Mouse (Mus musculus): Measurements from ENCODE around the gene Mrpl14. TPM values are rescaled to one million over a fixed set of nuclear protein-coding genes. Genes with fewer than 3 reads are reported as not detected.
A peak's percentile ranks its signal among the peaks of the same experiment; 100 is the strongest.

The Mrpl14 gene
- polyA plus RNA-seq, 1 experiment from 2014 or later = 137 TPM

DNA sequence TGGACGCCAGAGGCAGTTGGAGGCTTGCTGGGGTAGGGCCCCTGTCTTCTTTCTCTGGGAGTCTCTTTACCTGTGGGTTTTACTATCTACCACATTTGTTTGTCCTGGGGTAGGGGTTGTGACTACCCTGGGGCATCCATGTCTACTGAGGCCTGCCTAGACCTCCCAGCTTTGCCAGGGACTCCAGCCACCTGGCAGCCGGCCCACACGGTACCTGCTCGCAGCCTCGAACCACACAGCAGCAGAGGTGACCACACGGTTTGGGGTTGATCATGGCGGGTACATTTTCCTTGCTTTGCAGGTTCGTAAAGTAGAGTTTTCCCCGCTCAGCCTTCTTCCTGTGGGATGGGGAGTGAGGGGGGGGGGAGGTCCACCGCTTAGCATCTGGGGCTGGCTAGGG is 18.6 kb upstream of the Mrpl14 start:
- H3K27ac ChIP-seq = no peak overlapping the region
- no peak overlapping the region for H3K9ac ChIP-seq
- WGBS = 86% methylated on average over 10 of the region's 10 CpGs
- peaks cover 83% of the 10 kb centered on the region for H3K36me3 ChIP-seq
- no peaks in the 10 kb centered on the region for H3K27me3 ChIP-seq
- 0 out of 2 replicates have a peak, but pooled peaks cover 3% of the 10 kb centered on the region for H3K4me1 ChIP-seq
- no peak overlapping the region for H3K4me3 ChIP-seq
- no peak overlapping the region for H3K4me2 ChIP-seq (replicated peaks)
- no peak for ATAC-seq (ENCODE audit: insufficient number of reproducible peaks, insufficient read depth, low FRiP score, low TSS enrichment)
- no peaks in the 10 kb centered on the region for H3K9me3 ChIP-seq

GRCm38 (mm10) chr17:45667986-45668385 is 18.1 kb upstream of the Mrpl14 start:
- Histone ChIP-seq H3K4me1 (0 out of 2 replicates have a peak, but pooled peaks cover 3% of the 10 kb centered on the region), H3K36me3 (peaks cover 83% of the 10 kb centered on the region), H3K27ac (no peak overlapping the region), H3K9ac (no peak overlapping the region), H3K9me3 (no peaks in the 10 kb centered on the region), H3K4me3 (no peak overlapping the region), H3K4me2 (replicated peaks) (no peak overlapping the region), H3K27me3 (no peaks in the 10 kb centered on the region)
- no peak for ATAC-seq (ENCODE audit: insufficient number of reproducible peaks, insufficient read depth, low FRiP score, low TSS enrichment)
- WGBS = 86% methylated on average over 10 of the region's 10 CpGs

- no peak overlapping the region for H3K27ac ChIP-seq
- ATAC-seq (ENCODE audit: insufficient number of reproducible peaks, insufficient read depth, low FRiP score, low TSS enrichment) = no peak
- H3K9ac ChIP-seq = no peak overlapping the region
- H3K4me2 ChIP-seq (replicated peaks) = no peak overlapping the region
- H3K4me3 ChIP-seq = no peak overlapping the region
- H3K27me3 ChIP-seq = no peaks in the 10 kb centered on the region
- 93% methylated on average over 1 of the region's 1 CpGs for WGBS
- peaks cover 86% of the 10 kb centered on the region for H3K36me3 ChIP-seq
- H3K9me3 ChIP-seq = no peaks in the 10 kb centered on the region
- H3K4me1 ChIP-seq = no peaks in the 10 kb centered on the region
Observed at GRCm38 (mm10) chr17:45671821-45672220, 14.3 kb upstream of the Mrpl14 start.

GRCm38 (mm10) chr17:45672598-45672997 is 13.5 kb upstream of the Mrpl14 start:
- Histone ChIP-seq H3K27ac (no peak overlapping the region), H3K9ac (no peak overlapping the region), H3K27me3 (no peaks in the 10 kb centered on the region), H3K4me3 (no peak overlapping the region), H3K4me1 (no peaks in the 10 kb centered on the region), H3K9me3 (no peaks in the 10 kb centered on the region), H3K4me2 (replicated peaks) (no peak overlapping the region), H3K36me3 (peaks cover 83% of the 10 kb centered on the region)
- no peak for ATAC-seq (ENCODE audit: insufficient number of reproducible peaks, insufficient read depth, low FRiP score, low TSS enrichment)
- 93% methylated on average over 2 of the region's 2 CpGs for WGBS

DNA sequence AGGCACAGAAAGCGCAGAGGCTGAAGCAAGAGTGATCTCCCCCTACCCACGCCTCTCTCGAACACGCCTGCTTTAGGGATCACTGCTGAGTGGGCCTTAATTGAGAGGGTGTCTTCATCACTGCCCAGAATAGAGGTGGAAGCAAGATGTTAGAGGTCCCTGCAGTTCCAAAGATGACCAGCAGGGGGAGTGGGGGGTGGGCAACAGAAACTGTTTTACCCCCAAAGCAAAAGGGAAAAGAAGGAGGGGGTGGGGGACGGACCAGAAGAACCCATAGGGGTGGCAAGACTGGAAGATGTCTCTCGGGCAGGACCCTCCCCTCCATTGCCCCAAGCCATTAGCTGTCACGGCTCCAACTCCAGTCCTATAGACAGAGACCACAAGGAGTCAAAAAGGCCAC is 8.0 kb upstream of the Mrpl14 start:
- no peak for ATAC-seq (ENCODE audit: insufficient number of reproducible peaks, insufficient read depth, low FRiP score, low TSS enrichment)
- WGBS = 49% methylated on average over 7 of the region's 7 CpGs
- Histone ChIP-seq H3K27me3 (no peaks in the 10 kb centered on the region), H3K4me2 (replicated peaks) (no peak overlapping the region), H3K9ac (no peak overlapping the region), H3K4me3 (no peak overlapping the region), H3K27ac (no peak overlapping the region), H3K9me3 (no peaks in the 10 kb centered on the region), H3K4me1 (peaks cover 10% of the 10 kb centered on the region), H3K36me3 (peaks cover 45% of the 10 kb centered on the region)

- peak; percentile 16; the same call in 1 of the 2 replicates for ATAC-seq (ENCODE audit: insufficient number of reproducible peaks, insufficient read depth, low FRiP score, low TSS enrichment)
- H3K9me3 ChIP-seq = no peaks in the 10 kb centered on the region
- 0 out of 2 replicates have a peak overlapping the region, but pooled peaks have one; percentile 6 for H3K4me3 ChIP-seq
- no peaks in the 10 kb centered on the region for H3K27me3 ChIP-seq
- WGBS = 49% methylated on average over 8 of the region's 8 CpGs
- H3K4me1 ChIP-seq = peaks cover 21% of the 10 kb centered on the region
- peak overlapping the region; percentile 37 for H3K4me2 ChIP-seq (replicated peaks)
- 0 out of 2 replicates have a peak overlapping the region, but pooled peaks have one; percentile 19 for H3K9ac ChIP-seq
- peaks cover 24% of the 10 kb centered on the region for H3K36me3 ChIP-seq
- H3K27ac ChIP-seq = peak overlapping the region; percentile 62; the same call in 1 of the 2 replicates
Observed at GRCm38 (mm10) chr17:45680391-45680980, 5.6 kb upstream of the Mrpl14 start.

DNA sequence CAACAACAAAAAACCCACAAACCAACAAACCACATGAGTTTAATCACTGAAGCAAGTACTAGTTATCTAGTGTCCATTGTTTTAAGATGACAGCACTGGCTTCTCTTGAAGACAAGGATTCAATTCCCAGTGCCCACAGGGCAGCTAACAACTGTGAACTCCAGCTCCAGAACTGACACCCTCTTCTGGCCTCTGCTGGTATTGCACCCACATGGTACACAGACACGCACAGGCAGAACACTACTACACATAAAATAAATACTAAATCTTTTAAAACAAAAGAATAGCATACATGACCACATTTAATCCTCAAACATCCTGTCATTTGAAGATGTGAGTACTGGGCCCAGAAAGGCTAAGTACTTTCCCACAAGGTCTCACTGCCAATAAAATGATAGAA is 4.5 kb upstream of the Mrpl14 start:
- 94% methylated on average over 1 of the region's 1 CpGs for WGBS
- Histone ChIP-seq H3K36me3 (peaks cover 15% of the 10 kb centered on the region; the same call in 1 of the 2 replicates), H3K4me3 (no peak overlapping the region), H3K4me1 (peaks cover 21% of the 10 kb centered on the region), H3K27me3 (no peaks in the 10 kb centered on the region), H3K4me2 (replicated peaks) (no peak overlapping the region), H3K27ac (no peak overlapping the region), H3K9ac (no peak overlapping the region), H3K9me3 (no peaks in the 10 kb centered on the region)
- ATAC-seq (ENCODE audit: insufficient number of reproducible peaks, insufficient read depth, low FRiP score, low TSS enrichment) = no peak

- WGBS = 90% methylated on average over 4 of the region's 4 CpGs
- no peak for ATAC-seq (ENCODE audit: insufficient number of reproducible peaks, insufficient read depth, low FRiP score, low TSS enrichment)
- H3K4me1 ChIP-seq = peaks cover 32% of the 10 kb centered on the region
Observed at GRCm38 (mm10) chr17:45682843-45683242, 3.3 kb upstream of the Mrpl14 start.

DNA sequence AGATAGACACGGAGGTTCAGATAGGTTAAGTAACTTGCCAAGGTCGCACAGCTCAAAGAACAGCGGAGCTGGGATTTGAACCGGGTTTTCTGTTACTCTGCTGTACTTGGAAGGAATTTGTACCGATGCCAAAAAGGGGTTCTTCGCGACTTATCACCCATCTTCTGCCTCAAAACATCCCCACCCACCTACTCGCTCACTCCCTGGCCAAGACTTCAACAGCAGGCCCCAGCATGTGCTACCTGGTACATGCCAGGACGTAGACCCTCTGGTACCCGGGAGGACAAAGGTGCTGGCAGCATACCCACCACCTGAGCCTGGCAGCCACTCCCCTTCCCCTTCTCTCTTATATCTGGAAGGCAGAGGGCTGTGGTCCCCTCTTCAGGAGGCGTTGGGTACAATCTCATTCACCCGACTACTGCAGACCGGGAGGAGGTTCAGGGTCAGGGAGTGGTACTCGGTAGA is 1.4 kb upstream of the Mrpl14 start:
- peak overlapping the region; percentile 89 for H3K4me3 ChIP-seq
- peak overlapping the region; percentile 77; the same call in 1 of the 2 replicates for H3K27ac ChIP-seq
- H3K36me3 ChIP-seq = no peaks in the 10 kb centered on the region
- WGBS = 29% methylated on average over 14 of the region's 14 CpGs
- H3K9ac ChIP-seq = peak overlapping the region; percentile 89
- peaks cover 29% of the 10 kb centered on the region for H3K4me1 ChIP-seq
- no peaks in the 10 kb centered on the region for H3K9me3 ChIP-seq
- peak overlapping the region; percentile 74 for H3K4me2 ChIP-seq (replicated peaks)
- no peak for ATAC-seq (ENCODE audit: insufficient number of reproducible peaks, insufficient read depth, low FRiP score, low TSS enrichment)
- H3K27me3 ChIP-seq = no peaks in the 10 kb centered on the region

More at GRCm38 (mm10) chr17:45682843-45683242, 3.3 kb upstream of the Mrpl14 start:
- Histone ChIP-seq H3K4me3 (no peak overlapping the region), H3K27ac (no peak overlapping the region), H3K4me2 (replicated peaks) (no peak overlapping the region), H3K9me3 (no peaks in the 10 kb centered on the region), H3K9ac (no peak overlapping the region), H3K27me3 (no peaks in the 10 kb centered on the region), H3K36me3 (0 out of 2 replicates have a peak, but pooled peaks cover 9% of the 10 kb centered on the region)

GRCm38 (mm10) chr17:45685171-45686092 is 690 bp upstream of the Mrpl14 start:
- Histone ChIP-seq H3K9ac (peak overlapping the region; percentile 89), H3K4me2 (replicated peaks) (peak overlapping the region; percentile 74), H3K27ac (peak overlapping the region; percentile 77), H3K4me1 (peaks cover 29% of the 10 kb centered on the region), H3K36me3 (no peaks in the 10 kb centered on the region), H3K4me3 (peak overlapping the region; percentile 89), H3K9me3 (no peaks in the 10 kb centered on the region), H3K27me3 (no peaks in the 10 kb centered on the region)
- peak; percentile 64 for ATAC-seq (ENCODE audit: insufficient number of reproducible peaks, insufficient read depth, low FRiP score, low TSS enrichment)
- under 1% methylated on average over 58 of the region's 58 CpGs for WGBS

DNA sequence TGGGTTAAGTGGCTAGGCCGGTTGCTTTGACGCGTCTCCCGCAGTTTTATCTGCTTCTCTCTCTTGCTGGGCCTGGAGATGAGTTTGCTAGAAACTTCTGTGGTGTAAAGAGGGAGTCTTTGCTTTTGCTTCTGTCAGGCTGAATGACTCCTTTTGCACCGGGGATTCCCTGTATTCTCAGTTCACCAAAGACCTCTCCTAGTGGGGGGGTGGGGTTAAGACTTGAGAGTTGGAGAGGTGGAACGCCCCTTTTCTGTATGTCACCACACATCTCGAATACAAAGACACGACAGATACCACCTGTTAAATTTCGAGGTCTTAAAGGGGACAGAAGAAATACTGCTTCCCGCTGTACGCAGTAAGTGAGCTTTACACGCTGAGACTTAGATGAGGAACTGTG is 594 bp downstream of the Mrpl14 start, which contains the start of gene Tmem63b:
TSS of gene Tmem63b (minus strand) at position 190 of the 400 bp plus-strand sequence.
- H3K4me1 ChIP-seq = peaks cover 23% of the 10 kb centered on the region
- peak within 1 kb of the TSS; percentile 89 for H3K4me3 ChIP-seq
- H3K4me2 ChIP-seq (replicated peaks) = peak within 1 kb of the TSS; percentile 74
- H3K9ac ChIP-seq = peak within 1 kb of the TSS; percentile 89
- H3K36me3 ChIP-seq = no peaks in the 10 kb centered on the region
- no peak for ATAC-seq (ENCODE audit: insufficient number of reproducible peaks, insufficient read depth, low FRiP score, low TSS enrichment)
- H3K27ac ChIP-seq = peak within 1 kb of the TSS; percentile 84
- no peaks in the 10 kb centered on the region for H3K27me3 ChIP-seq
- no peaks in the 10 kb centered on the region for H3K9me3 ChIP-seq
- WGBS = 8% methylated on average over 12 of the region's 12 CpGs
